Mouse (Mus musculus) central nervous system, embryonic 18 days (tissue): ENCODE results near the gene Olfr456. TPM values are rescaled to one million over a fixed set of nuclear protein-coding genes. Genes with fewer than 3 reads are reported as not detected.

Experiments used
- polyA plus RNA-seq: library from polyadenylated mRNA; depleted of rRNA; stranded (reverse); fragments of >200 nt; gene quantifications from 2 replicates; pipeline ENCODE4 v1.2.3, GENCODE M21; 2012; rRNA removed

The Olfr456 gene
- not detected in 2 replicates for polyA plus RNA-seq

GRCm38 (mm10) chr6:42487114-42487513 lies at the start of gene Olfr456:
Olfr456 (minus strand) TSS chr6:42487214.

GRCm38 (mm10) chr6:42476235-42476634 lies 10.8 kb downstream of the Olfr456 start, which contains the start of gene Olfr457:
Olfr457 (minus strand) TSS chr6:42476335.

GRCm38 (mm10) chr6:42465096-42465495 lies 21.9 kb downstream of the Olfr456 start, which contains the start of gene Olfr458:
Olfr458 (minus strand) TSS chr6:42465196.

Other genes with a start within 250 kb of the Olfr456 start
- 8.2 and 10.8 TPM in 2 replicates for gene Gstk1, start 241.3 kb downstream of the Olfr456 start, polyA plus RNA-seq
- 0.16 and 0.18 TPM in 2 replicates for gene Tmem139, start 225.2 kb downstream of the Olfr456 start, polyA plus RNA-seq
- 59.8 and 62.0 TPM in 2 replicates for gene Casp2, start 222.2 kb downstream of the Olfr456 start, polyA plus RNA-seq
- 8.6 and 8.9 TPM in 2 replicates for gene Clcn1, start 200.5 kb downstream of the Olfr456 start, polyA plus RNA-seq
- 46.9 and 48.4 TPM in 2 replicates for gene Fam131b, start 162.6 kb downstream of the Olfr456 start, polyA plus RNA-seq
- 43.5 and 43.8 TPM in 2 replicates for gene Zyx, start 137.6 kb downstream of the Olfr456 start, polyA plus RNA-seq
- 0.52 and 0.90 TPM in 2 replicates for gene Epha1, start 113.9 kb downstream of the Olfr456 start, polyA plus RNA-seq
- not detected in 2 replicates for gene Tas2r143, start 87.0 kb downstream of the Olfr456 start, polyA plus RNA-seq
- 0.05 TPM in 1 of 2 replicates, not detected in the other for gene Tas2r135, start 81.8 kb downstream of the Olfr456 start, polyA plus RNA-seq
- not detected in 2 replicates for gene Tas2r126, start 52.7 kb downstream of the Olfr456 start, polyA plus RNA-seq
- not detected in 2 replicates for gene Olfr458, start 22.0 kb downstream of the Olfr456 start, polyA plus RNA-seq
- gene Olfr457, start 10.9 kb downstream of the Olfr456 start, polyA plus RNA-seq, result not detected in 2 replicates
- gene Olfr455, start 60.4 kb upstream of the Olfr456 start, polyA plus RNA-seq, result not detected in 2 replicates
- 0.03 TPM in 1 of 2 replicates, not detected in the other for gene Tcaf3, start 110.5 kb upstream of the Olfr456 start, polyA plus RNA-seq
- 1.1 and 1.4 TPM in 2 replicates for gene Tcaf2, start 158.0 kb upstream of the Olfr456 start, polyA plus RNA-seq
- gene Tcaf1, start 222.9 kb upstream of the Olfr456 start, polyA plus RNA-seq, result 153 TPM in 2 replicates